Mouse (Mus musculus) embryo, embryonic 11 days (tissue): Measurements from ENCODE around the gene Ssr2.

ENCODE experiments used
- DNase-seq: peaks from one replicate; pipeline ENCODE4 v3.0.0-alpha.2; 2015

The Ssr2 gene

GRCm38 (mm10) chr3:88626316-88626715 lies 50.6 kb downstream of the Ssr2 start:
- no peak for DNase-seq

- no peak for DNase-seq
Observed at GRCm38 (mm10) chr3:88627114-88627513, 51.4 kb downstream of the Ssr2 start.

- no peak for DNase-seq
Observed at GRCm38 (mm10) chr3:88627535-88627934, 51.9 kb downstream of the Ssr2 start.

GRCm38 (mm10) chr3:88628766-88629165 lies 53.1 kb downstream of the Ssr2 start:
- no peak for DNase-seq

- DNase-seq, result no peak
Observed at GRCm38 (mm10) chr3:88629244-88629643, 53.6 kb downstream of the Ssr2 start.

- no peak for DNase-seq
Observed at GRCm38 (mm10) chr3:88630018-88630417, 54.3 kb downstream of the Ssr2 start.

GRCm38 (mm10) chr3:88630849-88631341 lies 55.2 kb downstream of the Ssr2 start:
- DNase-seq, result no peak

- peak; percentile 54 for DNase-seq
Observed at GRCm38 (mm10) chr3:88631921-88632587, 56.4 kb downstream of the Ssr2 start.

GRCm38 (mm10) chr3:88633056-88633455 lies 57.4 kb downstream of the Ssr2 start:
- DNase-seq, result no peak

GRCm38 (mm10) chr3:88635506-88636275 lies 60.0 kb downstream of the Ssr2 start:
- no peak for DNase-seq

GRCm38 (mm10) chr3:88636555-88636986 lies 60.9 kb downstream of the Ssr2 start:
- DNase-seq, result no peak

GRCm38 (mm10) chr3:88637134-88637533 lies 61.5 kb downstream of the Ssr2 start:
- no peak for DNase-seq
